13 mouse cellular contexts compared by ENCODE assay signal in genomic region chr3:52676886-52677670, GRCm38 (mm10).
DNase-seq lines count a peak whose midpoint lies in the region; ATAC-seq lines count a peak whose summit lies in the region.
"Had no signal": no experiment of that assay in that cellular context is flagged by ENCODE, and none has a peak within 500 bp of the region (broad histone marks: within the 10 kb centered on the region; RNA-seq: fewer than 3 reads in every experiment).

No protein-coding gene starts in this region.

- H3K4me3 ChIP-seq in kidney, embryonic 15.5 days (replicated peaks), result no peak overlapping the region
- H3K4me3 ChIP-seq: left cerebral cortex, adult 2 months had no signal

- DNase-seq in kidney, adult 11 months, result peak; percentile 32
- DNase-seq in 3T3-L1 (ENCODE audit: low read depth, low spot score) (peak; percentile 96), NIH3T3 (ENCODE audit: low read depth) (peak; percentile 53)
- no peak for DNase-seq in urinary bladder, postnatal 36 days (ENCODE audit: low spot score in 2 of 2)
- DNase-seq in thymus, postnatal 4 days, result no peak
- DNase-seq: cerebellum, adult 9-10 months; heart, postnatal 14 days; lung, embryonic 14.5 days; thymus, adult 2 months had no signal

- ATAC-seq in kidney, embryonic 15.5 days (replicated peaks; ENCODE audit: low FRiP score), result no peak
- peak; percentile 83 for ATAC-seq in inflammation-experienced regulatory T-cells, adult 6 months
- ATAC-seq in megakaryocyte progenitor cell, adult 5-6 weeks (replicated peaks; ENCODE audit: poor library complexity), result no peak

- no peak overlapping the region for H3K9ac ChIP-seq in kidney, embryonic 15.5 days
- H3K9ac ChIP-seq: lung, embryonic 14.5 days had no signal

- no peaks in the 10 kb centered on the region for H3K36me3 ChIP-seq in kidney, embryonic 15.5 days

- no peaks in the 10 kb centered on the region for H3K27me3 ChIP-seq in kidney, embryonic 15.5 days

- no peaks in the 10 kb centered on the region for H3K4me1 ChIP-seq in kidney, embryonic 15.5 days

- no peak overlapping the region for H3K4me2 ChIP-seq in kidney, embryonic 15.5 days
- H3K4me2 ChIP-seq: lung, embryonic 14.5 days had no signal

- no peak overlapping the region for H3K27ac ChIP-seq in kidney, embryonic 15.5 days
- H3K27ac ChIP-seq: left cerebral cortex, adult 2 months had no signal

- H3K9me3 ChIP-seq in kidney, embryonic 15.5 days (replicated peaks), result no peaks in the 10 kb centered on the region

- 82% methylated on average over 14 of the region's 14 CpGs for WGBS in kidney, embryonic 15.5 days

Comparison
In these comparisons a context has a peak if more than half of its experiments do, and no peak if none do; other contexts are left out.
1. DNase-seq: peak in kidney, adult 11 months (single experiment), 3T3-L1 (single experiment) and NIH3T3 (single experiment); none in urinary bladder, postnatal 36 days (0 of 2) and thymus, postnatal 4 days (single experiment).